Mouse (Mus musculus): ENCODE data around the gene Itpr2.
A peak's percentile ranks its signal among the peaks of the same experiment; 100 is the strongest.

Itpr2 gene

GRCm38 (mm10) chr6:146270162-146270561 is 231.9 kb downstream of the Itpr2 start:
- no peak for DNase-seq (ENCODE audit: low spot score in 2 of 2)

- no peak for DNase-seq (ENCODE audit: low spot score in 2 of 2)
Observed at GRCm38 (mm10) chr6:146269291-146269690, 232.7 kb downstream of the Itpr2 start.

GRCm38 (mm10) chr6:146260674-146261376 is 241.2 kb downstream of the Itpr2 start:
- DNase-seq (ENCODE audit: low spot score in 2 of 2), result no peak

- no peak for DNase-seq (ENCODE audit: low spot score in 2 of 2)
Observed at GRCm38 (mm10) chr6:146258751-146259150, 243.3 kb downstream of the Itpr2 start.

DNA sequence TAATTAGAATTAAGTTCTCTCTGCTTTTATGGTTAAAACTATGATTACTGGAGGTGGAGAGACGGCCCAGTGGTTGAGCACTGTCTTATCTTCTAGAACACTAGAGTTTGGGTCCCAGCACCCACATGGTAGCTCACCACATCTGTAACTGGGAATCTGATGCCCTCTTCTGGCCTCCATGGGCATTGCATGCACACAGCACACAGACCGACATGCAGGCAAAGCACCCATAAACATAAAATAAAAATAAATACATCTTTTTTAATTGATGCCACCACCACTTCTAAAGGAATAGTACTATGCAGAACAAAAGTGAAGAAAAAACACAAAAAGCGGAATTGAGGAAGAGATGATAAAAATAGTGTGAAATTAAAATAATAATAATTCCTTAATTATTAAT is 243.8 kb downstream of the Itpr2 start:
- DNase-seq (ENCODE audit: low spot score in 2 of 2), result no peak

DNA sequence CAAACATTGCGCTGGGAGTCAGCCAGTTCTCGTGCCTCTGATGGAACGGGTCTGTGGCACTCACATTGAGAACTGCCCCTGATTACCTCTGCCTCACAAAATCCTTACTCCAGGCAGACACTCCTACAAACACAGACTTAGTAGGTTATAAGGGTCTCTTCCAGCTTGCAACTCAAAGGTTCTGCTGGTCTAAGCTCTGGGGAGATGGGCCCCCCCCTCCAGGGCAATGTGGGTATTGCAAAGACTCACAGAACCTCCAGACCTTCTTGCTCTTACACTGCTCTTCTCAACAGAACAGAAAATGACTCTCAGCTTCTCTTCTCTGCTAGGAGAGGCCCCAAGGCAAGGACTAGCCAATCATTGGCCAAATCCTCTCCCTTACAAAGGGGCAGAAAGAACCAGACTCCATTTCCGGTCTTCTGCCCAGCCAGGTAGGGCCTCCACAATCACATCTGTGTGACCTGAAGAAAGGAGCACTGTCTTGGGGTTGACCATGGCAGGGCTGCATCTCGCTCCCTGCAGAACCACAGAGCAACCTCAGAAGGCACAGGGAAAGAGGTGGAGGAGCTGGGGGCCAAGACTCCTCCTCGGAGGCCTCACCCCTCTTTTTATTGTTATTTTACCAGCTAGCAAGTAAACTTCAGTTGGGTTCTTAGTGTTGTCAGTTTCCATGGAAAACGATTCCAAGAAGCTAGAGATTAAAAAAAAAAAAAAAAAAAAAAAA is 244.9 kb downstream of the Itpr2 start:
- DNase-seq (ENCODE audit: low spot score in 2 of 2), result no peak

GRCm38 (mm10) chr6:146256401-146256800 is 245.6 kb downstream of the Itpr2 start:
- DNase-seq (ENCODE audit: low spot score in 2 of 2), result no peak

DNA sequence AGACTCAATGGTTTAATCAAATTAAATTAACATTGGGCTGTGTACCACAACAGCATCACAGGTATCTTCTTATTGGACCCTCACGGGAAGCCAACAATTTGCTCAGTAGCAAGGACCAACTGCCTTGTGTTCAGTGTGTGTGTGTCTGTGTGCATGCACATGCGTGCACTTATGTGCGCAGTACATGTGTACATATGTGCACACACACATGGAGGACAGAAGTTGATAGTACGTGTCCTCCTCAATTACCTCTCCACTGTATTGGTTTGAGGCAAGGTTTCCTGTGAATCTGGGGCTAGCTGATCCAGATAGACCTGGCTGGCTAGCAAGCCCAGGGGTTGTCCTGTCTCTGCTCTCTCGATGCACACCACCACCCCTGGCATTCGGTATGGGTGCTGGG is 246.4 kb downstream of the Itpr2 start:
- no peak for DNase-seq (ENCODE audit: low spot score in 2 of 2)

DNA sequence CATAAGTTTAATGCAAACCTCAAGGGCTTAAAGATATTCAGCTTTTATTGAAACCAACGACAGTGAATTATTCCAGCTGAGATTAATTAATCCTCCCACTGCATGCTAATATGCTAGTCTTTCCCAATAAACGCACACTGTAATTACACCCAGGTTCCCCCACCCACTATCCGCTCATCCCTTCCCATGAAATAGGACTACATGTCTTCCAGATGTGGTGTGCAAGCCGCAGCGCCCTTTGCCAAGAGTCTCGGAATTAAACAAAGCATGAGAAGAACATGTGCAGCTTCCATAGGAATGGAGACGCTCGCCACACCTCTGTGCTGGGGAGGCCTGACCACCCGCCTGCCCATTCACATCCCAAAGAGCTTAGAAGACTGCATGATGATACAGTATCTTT is 247.1 kb downstream of the Itpr2 start:
- no peak for DNase-seq (ENCODE audit: low spot score in 2 of 2)

GRCm38 (mm10) chr6:146254216-146254820 is 247.7 kb downstream of the Itpr2 start:
- DNase-seq (ENCODE audit: low spot score in 2 of 2), result no peak

DNA sequence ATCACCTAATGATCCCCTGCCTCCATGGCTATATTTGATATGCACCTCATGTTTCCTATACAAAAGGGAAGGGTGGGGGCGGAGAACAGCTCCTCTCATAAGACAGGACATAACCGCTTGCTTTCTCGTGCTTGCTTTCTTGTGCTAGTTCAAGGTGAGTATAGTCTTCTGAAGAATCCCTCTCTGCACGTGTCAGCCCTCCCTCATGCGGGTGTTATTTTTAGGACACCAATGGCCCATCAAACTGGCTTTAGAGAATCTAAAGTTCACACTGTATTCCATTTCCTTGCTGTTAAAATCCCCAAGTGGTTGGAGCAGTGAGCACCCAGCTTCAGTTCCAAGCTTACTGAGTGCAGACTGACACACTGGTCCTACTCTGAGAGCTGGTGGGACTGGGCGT is 252.9 kb downstream of the Itpr2 start:
- no peak for DNase-seq (ENCODE audit: low spot score in 2 of 2)

DNA sequence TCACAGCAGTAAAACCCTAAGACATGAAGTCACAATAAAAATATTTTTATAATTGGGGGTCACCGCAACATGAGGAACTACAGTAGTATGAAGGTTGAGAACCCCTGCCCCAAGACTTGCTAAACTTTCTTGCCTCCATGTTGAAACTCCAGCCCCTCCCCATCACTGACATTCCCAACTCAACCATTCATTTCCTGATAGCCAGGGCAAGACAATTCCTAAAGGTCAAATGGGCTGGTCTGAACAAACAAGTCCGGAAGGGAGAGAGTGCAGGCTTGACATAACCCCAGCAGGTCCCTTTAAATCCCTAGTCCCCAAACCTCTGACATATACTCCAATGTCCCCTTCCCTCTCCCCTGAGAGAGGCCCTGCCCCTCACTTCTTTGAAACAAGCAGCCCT is 253.7 kb downstream of the Itpr2 start:
- DNase-seq (ENCODE audit: low spot score in 2 of 2), result no peak

DNA sequence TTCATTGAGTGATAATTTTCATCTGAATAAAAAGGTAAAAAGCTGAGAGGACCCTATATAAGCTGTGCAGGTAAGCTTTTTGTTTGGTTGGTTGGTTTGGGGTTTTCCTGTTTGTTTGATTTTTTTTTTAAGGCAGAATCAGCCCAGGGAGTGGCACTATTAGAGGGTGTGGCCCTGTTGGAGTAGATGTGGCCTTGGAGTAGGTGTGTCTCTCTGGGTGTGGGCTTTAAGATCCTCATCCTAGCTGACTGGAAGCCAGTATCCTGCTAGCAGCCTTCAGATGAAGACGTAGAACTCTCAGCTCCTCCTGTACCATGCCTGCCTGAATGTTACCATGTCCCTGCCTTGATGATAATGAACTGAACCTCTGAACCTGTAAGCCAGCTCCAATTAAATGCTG is 254.1 kb downstream of the Itpr2 start:
- no peak for DNase-seq (ENCODE audit: low spot score in 2 of 2)

- DNase-seq (ENCODE audit: low spot score in 2 of 2), result no peak
Observed at GRCm38 (mm10) chr6:146246368-146246767, 255.7 kb downstream of the Itpr2 start.

DNA sequence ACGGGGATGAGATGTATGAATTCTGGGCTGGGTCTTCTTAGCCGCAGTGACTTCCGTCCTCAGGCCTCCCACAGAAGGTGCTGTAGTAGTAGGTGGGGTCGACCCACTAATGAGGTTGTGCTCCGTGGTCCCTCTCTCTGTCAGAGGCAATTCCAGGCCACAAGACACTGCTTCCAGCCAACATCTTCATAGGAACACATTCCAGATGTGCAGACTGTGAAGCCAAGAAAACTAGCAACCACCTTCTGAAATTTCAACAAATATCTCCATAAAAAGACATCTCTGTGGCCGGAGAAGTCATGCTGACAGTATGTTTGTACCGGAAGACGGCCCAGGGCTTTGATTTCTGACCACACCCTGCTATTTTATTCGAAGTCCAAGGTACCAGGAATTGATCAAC is 256.1 kb downstream of the Itpr2 start:
- no peak for DNase-seq (ENCODE audit: low spot score in 2 of 2)

- no peak for DNase-seq (ENCODE audit: low spot score in 2 of 2)
Observed at GRCm38 (mm10) chr6:146243068-146243467, 259.0 kb downstream of the Itpr2 start.

GRCm38 (mm10) chr6:146241336-146241735 is 260.7 kb downstream of the Itpr2 start:
- DNase-seq (ENCODE audit: low spot score in 2 of 2), result no peak

DNA sequence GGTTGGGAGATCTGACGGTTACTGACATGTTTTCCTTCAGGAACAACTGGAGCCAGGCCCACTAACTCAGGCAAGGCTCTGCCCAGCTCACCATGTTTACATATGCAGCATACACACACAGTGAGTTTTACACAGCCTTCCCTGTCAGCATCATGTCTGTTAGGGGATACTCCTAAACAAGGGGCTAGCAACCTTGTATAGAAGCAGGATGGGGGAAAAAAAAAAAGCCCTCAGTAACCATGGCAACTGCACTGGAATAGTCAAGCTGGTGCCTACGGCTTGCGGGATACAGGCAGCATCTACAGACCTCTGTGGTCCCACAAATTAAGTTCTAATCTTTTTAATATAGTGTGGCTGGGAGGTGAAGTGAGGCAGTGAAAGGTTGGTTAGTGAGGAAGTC is 266.9 kb downstream of the Itpr2 start:
- no peak for DNase-seq (ENCODE audit: low spot score in 2 of 2)

DNA sequence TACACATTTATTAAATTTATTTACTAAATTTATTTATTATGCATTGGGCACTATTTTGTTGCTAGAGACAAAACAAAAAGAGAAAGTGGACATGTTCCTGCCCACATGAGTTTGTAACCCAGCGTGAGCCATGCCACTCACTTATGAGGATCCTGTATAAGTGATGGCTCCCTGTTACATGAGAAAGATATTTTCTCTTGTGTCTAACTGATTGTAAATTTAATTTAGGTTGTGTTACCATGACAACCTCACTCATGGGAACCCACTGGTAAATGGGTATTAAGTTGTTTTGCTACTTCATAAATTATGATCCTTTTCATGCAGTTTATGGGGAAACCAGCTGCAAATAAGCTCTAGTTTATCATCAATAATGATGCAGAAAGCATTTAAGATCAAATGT is 267.6 kb downstream of the Itpr2 start:
- no peak for DNase-seq (ENCODE audit: low spot score in 2 of 2)

- no peak for DNase-seq (ENCODE audit: low spot score in 2 of 2)
Observed at GRCm38 (mm10) chr6:146230903-146231302, 271.1 kb downstream of the Itpr2 start.

- peak; percentile 20 to 37 for DNase-seq (ENCODE audit: low spot score in 2 of 2)
Observed at GRCm38 (mm10) chr6:146230373-146230788, 271.6 kb downstream of the Itpr2 start.

DNA sequence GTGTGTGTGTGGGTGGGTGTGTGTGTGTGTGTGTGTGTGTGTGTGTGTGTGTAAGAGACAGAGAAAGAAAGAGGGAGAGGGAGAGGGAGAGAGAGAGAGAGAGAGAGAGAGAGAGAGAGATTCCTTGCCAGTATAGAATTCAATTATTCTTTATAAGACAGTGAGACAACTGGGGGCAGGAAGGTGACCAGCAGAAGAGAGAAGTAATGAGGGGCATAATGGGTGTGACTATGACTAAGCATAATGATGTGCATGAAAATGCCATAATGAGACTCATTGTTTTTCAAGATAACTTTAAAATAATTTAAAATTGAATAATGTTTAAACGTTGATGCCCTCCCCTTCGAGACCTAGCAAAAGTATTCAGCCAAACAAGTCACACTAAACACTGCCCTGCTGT is 272.1 kb downstream of the Itpr2 start:
- no peak for DNase-seq (ENCODE audit: low spot score in 2 of 2)

DNA sequence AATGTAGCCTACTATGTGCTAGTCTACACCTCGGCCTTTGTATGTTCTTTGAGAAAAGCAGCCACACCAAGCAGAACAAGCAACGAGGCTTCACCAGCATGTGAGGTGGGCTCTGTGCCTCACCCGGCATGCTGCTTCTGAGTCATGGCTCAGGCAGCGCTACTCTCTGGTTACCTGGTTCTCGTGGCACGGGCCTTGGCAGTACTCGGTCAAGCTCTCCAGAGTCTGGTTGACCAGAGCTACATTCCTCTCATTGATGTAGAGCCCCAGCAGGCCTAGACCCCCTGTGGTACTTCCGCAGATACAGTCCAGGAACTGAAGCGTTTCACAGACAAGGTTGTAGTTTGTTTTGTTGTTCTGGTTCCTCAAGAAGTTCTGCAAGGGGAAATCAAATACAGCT is 272.5 kb downstream of the Itpr2 start:
- DNase-seq (ENCODE audit: low spot score in 2 of 2), result no peak
